Mouse (Mus musculus) c-Kit-positive CD71-positive TER-119-positive erythroid progenitor cells, embryonic 14.5 days (primary cell): ENCODE data around the gene Apof.

Source experiments
- DNase-seq: peaks from one replicate; pipeline ENCODE4 v3.0.0-alpha.2; 2013; ENCODE audit warnings: low spot score

The Apof gene

GRCm38 (mm10) chr10:128298702-128299171 lies 30.3 kb downstream of the Apof start, which contains the start of gene Il23a:
Gene Il23a, minus strand, starts transcription at chr10:128298752.
- DNase-seq: no peak

GRCm38 (mm10) chr10:128302357-128302756 lies 33.9 kb downstream of the Apof start:
- no peak for DNase-seq

GRCm38 (mm10) chr10:128302785-128303125 lies 34.3 kb downstream of the Apof start:
- no peak for DNase-seq

- peak; percentile 100 for DNase-seq
Observed at GRCm38 (mm10) chr10:128303126-128304021, 34.9 kb downstream of the Apof start, which contains the start of gene Pan2. Gene Pan2, plus strand, starts transcription at chr10:128303335.

DNA sequence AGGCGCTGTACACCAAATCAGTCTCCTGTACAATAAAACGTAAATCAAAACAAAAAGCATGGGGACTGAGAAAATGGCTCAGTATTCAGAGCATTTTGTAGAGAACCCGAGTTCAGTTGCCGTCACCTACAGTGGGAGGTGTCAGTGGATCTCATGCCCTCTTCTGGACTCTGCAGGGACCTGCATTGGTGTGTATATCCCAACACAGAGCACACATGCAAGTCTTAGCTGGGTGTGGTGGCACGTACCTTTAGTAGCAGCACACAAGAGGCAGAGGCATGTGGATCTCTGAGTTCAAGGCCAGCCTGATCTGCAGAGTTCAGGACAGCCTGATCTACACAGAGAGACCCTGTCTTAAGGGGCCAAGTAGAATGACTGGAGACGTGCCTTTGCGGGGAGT lies 41.2 kb downstream of the Apof start:
- no peak for DNase-seq

DNA sequence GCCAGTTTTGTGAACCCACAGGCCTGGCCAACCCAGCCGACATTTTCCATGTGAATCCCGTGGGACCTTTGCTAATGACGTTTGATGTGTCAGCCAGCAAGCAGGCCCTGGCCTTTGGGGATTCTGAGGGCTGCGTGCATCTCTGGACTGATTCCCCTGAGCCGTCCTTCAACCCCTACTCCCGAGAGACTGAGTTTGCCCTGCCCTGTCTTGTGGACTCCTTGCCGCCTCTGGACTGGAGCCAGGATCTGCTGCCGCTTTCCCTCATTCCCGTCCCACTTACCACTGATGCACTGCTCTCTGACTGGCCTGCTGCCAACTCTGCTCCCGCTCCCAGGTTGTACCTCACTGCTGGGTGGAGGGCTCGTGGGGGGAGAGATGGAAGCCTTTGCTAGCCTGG lies 41.7 kb downstream of the Apof start:
- DNase-seq: no peak

DNA sequence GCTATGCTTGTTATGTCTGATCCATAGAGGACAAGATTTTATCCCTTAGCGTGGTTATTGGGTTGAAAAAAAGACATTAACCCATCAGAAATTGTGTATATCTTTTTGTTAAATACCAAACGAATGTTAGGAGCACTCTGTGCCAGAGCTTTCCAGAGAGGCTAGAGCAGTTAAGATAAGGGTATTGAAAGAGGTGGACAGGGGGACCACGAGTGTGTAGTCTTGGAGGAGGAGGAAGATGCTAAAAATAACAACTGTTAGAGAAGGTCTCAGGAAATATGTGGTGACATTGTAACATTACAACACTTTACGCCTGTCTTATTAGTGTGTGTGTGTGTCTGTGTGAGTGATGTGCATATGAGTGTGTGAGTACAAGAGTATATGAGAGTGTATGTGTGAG lies 42.4 kb downstream of the Apof start:
- no peak for DNase-seq

DNA sequence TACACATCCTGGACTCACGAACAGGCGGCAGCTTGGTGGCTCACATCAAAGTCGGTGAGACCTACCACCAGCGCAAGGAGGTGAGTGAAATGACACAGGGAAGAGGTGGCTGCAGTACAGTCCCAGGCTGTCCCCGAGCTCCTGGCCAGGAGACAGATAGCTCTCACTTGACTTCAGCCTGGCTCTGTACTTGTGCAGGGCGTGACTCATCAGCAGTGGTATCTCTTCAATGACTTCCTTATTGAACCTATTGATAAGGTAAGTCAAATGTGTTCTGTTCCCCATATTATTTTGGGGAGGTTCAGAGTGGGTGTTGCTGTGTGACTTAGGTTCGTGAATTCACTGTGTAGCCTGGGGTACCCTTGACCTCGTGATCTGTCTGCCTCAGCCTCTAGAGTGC lies 47.1 kb downstream of the Apof start:
- no peak for DNase-seq
